Mouse (Mus musculus): ENCODE measurements around the gene Fermt2. TPM values are rescaled to one million over a fixed set of nuclear protein-coding genes. Genes with fewer than 3 reads are reported as not detected.

Fermt2 gene
- polyA plus RNA-seq, 1 experiment: not detected

DNA sequence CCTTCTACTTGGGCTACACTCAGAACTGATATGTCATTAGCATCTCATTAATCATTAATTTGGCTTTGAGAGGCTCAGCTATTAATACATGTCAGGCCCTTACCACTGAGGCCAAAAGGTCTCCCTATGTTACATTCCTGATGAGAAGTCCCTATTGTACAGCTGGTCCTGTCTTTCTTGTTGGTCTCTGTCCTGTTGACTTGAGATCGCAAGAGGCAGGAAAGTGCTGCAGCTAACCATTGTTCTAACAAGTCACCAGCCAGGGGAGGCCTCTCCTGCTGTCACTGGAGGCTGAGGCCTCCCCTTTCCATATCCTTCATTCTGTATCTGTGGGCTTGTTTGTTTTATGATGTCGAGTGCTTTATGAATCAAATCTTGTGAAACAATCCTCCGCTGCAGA is 83.1 kb downstream of the Fermt2 start:
- Histone ChIP-seq H3K9me3 (ENCODE audit: control insufficient read depth, low read length) (no peaks in the 10 kb centered on the region), H3K27me3 (ENCODE audit: control insufficient read depth) (no peaks in the 10 kb centered on the region), H3K4me3 (replicated peaks) (no peak overlapping the region), H3K4me1 (ENCODE audit: control insufficient read depth) (peaks cover 27% of the 10 kb centered on the region), H3K36me3 (ENCODE audit: control insufficient read depth) (no peaks in the 10 kb centered on the region)
- TF ChIP-seq GATA1 (IDR thresholded peaks at IDR 0.05; ENCODE audit: low read length) (no peak), TAL1 (IDR thresholded peaks at IDR 0.05; ENCODE audit: low read length) (no peak)

DNA sequence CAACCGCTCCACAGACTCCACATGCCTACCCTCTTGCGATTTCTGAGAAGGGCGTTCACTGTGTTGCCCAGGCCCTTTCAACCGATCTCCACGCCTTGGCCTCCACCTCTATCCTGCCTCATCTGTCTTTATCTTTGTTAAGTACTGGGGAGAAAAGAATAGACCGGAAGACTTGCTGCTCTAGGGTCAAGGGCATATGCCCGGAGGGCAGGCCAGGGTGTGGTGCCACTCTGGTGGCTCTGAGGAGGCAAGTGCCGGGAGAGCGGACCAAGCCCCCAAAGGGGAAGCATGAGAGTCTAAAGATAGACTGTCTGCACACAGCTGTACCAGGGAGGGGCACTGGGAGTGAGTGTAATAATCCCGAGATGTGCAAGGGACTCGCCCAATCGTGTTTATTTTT is 84.5 kb downstream of the Fermt2 start:
- Histone ChIP-seq H3K4me3 (replicated peaks) (peak overlapping the region; percentile 8), H3K27me3 (ENCODE audit: control insufficient read depth) (no peaks in the 10 kb centered on the region), H3K4me1 (ENCODE audit: control insufficient read depth) (peaks cover 21% of the 10 kb centered on the region), H3K9me3 (ENCODE audit: control insufficient read depth, low read length) (no peaks in the 10 kb centered on the region), H3K36me3 (ENCODE audit: control insufficient read depth) (no peaks in the 10 kb centered on the region)
- TF ChIP-seq TAL1 (IDR thresholded peaks at IDR 0.05; ENCODE audit: low read length): no peak
- no peak for TF ChIP-seq GATA1 (IDR thresholded peaks at IDR 0.05; ENCODE audit: low read length)

DNA sequence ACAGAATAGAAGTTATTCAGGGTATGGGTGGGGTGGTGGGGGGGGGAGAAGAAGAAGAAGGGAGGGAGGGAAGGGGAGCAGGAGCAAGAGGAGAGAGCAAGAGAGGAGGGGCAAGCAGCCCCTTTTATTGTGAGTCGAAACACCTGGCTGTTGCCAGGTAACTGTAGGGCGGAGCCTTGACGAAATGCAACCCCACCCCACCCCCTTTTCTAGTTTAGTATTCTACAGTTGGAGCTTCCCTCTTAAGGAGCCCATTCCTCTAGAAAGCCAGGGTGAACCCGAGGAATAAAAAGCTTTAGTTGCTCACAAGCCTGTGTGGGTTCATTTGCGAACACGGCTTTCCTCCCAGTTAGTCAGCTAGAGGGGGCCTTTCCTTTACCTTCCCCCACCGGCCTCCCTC is 85.0 kb downstream of the Fermt2 start:
- no peaks in the 10 kb centered on the region for H3K36me3 ChIP-seq (ENCODE audit: control insufficient read depth)
- TF ChIP-seq GATA1 (IDR thresholded peaks at IDR 0.05; ENCODE audit: low read length) (no peak), TAL1 (IDR thresholded peaks at IDR 0.05; ENCODE audit: low read length) (no peak)
- peak overlapping the region; percentile 8 for H3K4me3 ChIP-seq (replicated peaks)
- H3K27me3 ChIP-seq (ENCODE audit: control insufficient read depth): no peaks in the 10 kb centered on the region
- H3K4me1 ChIP-seq (ENCODE audit: control insufficient read depth): peaks cover 21% of the 10 kb centered on the region
- H3K9me3 ChIP-seq (ENCODE audit: control insufficient read depth, low read length): no peaks in the 10 kb centered on the region

DNA sequence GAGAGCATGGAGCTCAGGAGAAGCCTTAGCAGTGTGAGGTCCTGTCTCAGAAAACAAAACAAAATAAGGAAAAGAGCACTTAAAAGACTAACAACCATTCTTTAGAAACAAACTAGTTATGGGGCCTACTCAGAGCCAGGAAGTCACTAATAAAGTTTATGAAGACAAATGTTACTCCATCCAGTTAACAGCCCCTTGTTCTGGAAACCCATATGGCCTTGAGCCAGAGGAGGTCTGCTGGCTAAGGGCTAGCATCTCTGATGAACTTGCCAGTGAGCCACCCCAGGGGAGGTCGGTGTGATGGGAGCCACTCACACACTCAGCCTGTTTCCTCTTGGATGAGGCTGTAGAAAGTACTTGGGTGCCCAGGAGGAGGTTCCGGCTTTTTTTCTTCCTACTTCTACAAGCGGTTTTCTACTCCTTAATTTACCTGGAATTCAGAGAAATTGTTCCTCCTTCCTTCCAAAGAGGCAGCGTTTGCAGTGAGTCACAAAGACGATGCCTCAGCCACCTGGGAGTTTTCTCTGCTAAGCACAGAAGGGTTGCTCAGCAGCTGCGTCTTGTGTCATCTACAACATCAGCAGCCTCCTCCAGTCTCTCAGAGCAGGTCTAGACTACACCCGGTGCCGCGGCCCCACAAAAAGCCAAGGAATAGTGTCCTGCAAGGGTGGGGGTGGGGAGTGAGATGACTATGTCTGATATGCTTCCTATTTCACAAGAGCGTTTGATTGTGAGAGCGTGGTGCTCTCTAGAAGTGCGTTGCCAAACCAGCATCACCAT is 86.9 kb downstream of the Fermt2 start:
- Histone ChIP-seq H3K27me3 (ENCODE audit: control insufficient read depth) (no peaks in the 10 kb centered on the region), H3K4me1 (ENCODE audit: control insufficient read depth) (peaks cover 21% of the 10 kb centered on the region), H3K36me3 (ENCODE audit: control insufficient read depth) (no peaks in the 10 kb centered on the region)

DNA sequence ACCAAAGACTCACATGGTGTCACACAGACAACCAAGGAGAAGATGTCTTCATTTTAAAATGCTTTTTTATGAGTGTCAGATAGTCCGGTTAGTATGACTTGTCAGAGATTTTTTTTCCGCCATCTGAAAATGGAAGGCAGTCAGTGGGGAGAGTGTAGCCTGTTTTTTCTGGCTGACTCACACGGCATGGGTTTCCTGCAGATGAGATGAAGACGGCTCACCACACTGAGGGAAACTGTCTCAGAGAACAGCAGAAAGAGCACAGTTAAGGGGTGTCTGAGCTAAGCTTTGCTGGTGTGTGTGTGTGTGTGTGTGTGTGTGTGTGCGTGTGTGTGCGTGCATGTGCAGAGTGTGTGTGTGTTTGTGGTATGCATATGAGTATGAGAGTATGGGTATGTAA is 88.6 kb downstream of the Fermt2 start:
- Histone ChIP-seq H3K9me3 (ENCODE audit: control insufficient read depth, low read length) (no peaks in the 10 kb centered on the region), H3K4me3 (replicated peaks) (no peak overlapping the region), H3K4me1 (ENCODE audit: control insufficient read depth) (peaks cover 21% of the 10 kb centered on the region), H3K36me3 (ENCODE audit: control insufficient read depth) (no peaks in the 10 kb centered on the region), H3K27me3 (ENCODE audit: control insufficient read depth) (no peaks in the 10 kb centered on the region)
- no peak for TF ChIP-seq TAL1 (IDR thresholded peaks at IDR 0.05; ENCODE audit: low read length)
- TF ChIP-seq GATA1 (IDR thresholded peaks at IDR 0.05; ENCODE audit: low read length): no peak

More for the DNA sequence above, 86.9 kb downstream of the Fermt2 start:
- Histone ChIP-seq H3K9me3 (ENCODE audit: control insufficient read depth, low read length) (no peaks in the 10 kb centered on the region), H3K4me3 (replicated peaks) (no peak overlapping the region)
- no peak for TF ChIP-seq GATA1 (IDR thresholded peaks at IDR 0.05; ENCODE audit: low read length)
- no peak for TF ChIP-seq TAL1 (IDR thresholded peaks at IDR 0.05; ENCODE audit: low read length)

DNA sequence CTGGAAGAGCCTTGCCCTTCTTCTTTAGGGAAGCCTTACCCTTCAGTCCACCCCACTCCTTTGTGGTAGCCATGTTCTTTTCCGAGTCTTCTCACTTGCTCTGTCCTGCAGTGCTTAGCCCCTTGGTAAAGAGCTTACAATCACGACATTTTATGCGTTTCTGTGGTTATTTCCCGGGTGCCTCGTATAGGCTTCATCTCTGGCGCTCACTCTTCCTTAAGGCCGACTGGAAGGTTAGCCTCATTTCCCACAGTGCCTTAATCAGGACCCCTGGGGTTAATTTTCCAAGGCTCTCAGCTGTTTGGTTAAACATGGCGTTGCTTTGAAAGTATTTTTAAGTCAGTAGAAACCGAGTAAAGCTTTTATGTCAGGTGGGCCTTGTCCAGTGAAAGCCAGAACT is 90.5 kb downstream of the Fermt2 start:
- H3K4me1 ChIP-seq (ENCODE audit: control insufficient read depth): peaks cover 9% of the 10 kb centered on the region
- H3K36me3 ChIP-seq (ENCODE audit: control insufficient read depth): no peaks in the 10 kb centered on the region
- H3K9me3 ChIP-seq (ENCODE audit: control insufficient read depth, low read length): no peaks in the 10 kb centered on the region
- H3K4me3 ChIP-seq (replicated peaks): no peak overlapping the region
- TF ChIP-seq TAL1 (IDR thresholded peaks at IDR 0.05; ENCODE audit: low read length): no peak
- TF ChIP-seq GATA1 (IDR thresholded peaks at IDR 0.05; ENCODE audit: low read length): no peak
- no peaks in the 10 kb centered on the region for H3K27me3 ChIP-seq (ENCODE audit: control insufficient read depth)

DNA sequence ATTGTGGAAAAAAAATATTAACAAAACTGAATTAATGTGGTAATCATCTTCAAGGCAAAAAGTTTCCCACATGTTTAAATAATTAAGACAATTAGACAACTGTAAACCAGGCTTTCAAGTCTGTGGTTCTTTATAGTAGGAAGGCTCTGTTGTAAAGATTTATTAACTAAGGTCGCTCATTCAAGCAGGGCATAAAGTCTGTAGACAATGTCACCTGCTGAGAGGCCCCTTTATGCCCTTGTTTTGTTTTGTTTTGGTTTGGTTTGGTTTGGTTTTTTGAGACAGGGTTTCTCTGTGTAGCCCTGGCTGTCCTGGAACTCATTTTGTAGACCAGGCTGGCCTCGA is 91.0 kb downstream of the Fermt2 start:
- Histone ChIP-seq H3K36me3 (ENCODE audit: control insufficient read depth) (no peaks in the 10 kb centered on the region), H3K4me3 (replicated peaks) (no peak overlapping the region), H3K4me1 (ENCODE audit: control insufficient read depth) (peaks cover 7% of the 10 kb centered on the region), H3K27me3 (ENCODE audit: control insufficient read depth) (no peaks in the 10 kb centered on the region), H3K9me3 (ENCODE audit: control insufficient read depth, low read length) (no peaks in the 10 kb centered on the region)
- TF ChIP-seq GATA1 (IDR thresholded peaks at IDR 0.05; ENCODE audit: low read length) (no peak), TAL1 (IDR thresholded peaks at IDR 0.05; ENCODE audit: low read length) (no peak)

DNA sequence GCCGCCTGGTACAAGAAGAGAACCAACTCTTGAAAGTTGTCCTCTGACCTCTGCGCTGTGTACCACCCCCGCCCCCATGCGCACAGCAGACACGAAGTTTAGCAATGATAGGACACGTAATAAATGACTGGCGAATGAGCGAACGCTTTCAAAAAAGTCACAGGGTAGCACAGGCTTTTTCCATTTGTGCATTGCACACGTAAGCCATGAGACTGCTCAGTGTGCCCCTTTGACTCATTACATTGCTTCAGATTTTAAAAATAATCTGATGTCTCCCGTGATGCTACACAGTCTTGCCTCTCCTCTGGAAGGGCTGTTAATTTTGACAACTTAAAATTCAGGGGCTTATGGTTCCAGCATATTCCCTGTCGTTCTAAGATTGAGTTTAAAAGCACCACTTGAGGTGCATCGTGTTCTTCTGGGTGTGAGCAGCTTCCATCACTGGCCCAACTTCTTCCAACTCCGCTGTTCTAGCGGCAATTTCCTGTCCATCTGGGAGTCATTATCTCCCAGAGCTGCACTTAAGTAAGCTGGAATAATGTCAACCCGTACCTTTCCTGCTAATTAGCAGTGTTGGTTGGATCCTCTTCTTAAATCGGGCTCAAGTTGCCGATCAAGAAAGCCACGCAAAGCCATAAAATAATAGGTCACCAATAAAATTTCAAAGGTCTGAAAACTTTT is 91.5 kb downstream of the Fermt2 start:
- no peak for TF ChIP-seq TAL1 (IDR thresholded peaks at IDR 0.05; ENCODE audit: low read length)
- no peak for TF ChIP-seq GATA1 (IDR thresholded peaks at IDR 0.05; ENCODE audit: low read length)
- Histone ChIP-seq H3K4me1 (ENCODE audit: control insufficient read depth) (peaks cover 6% of the 10 kb centered on the region), H3K9me3 (ENCODE audit: control insufficient read depth, low read length) (no peaks in the 10 kb centered on the region), H3K27me3 (ENCODE audit: control insufficient read depth) (no peaks in the 10 kb centered on the region), H3K36me3 (ENCODE audit: control insufficient read depth) (no peaks in the 10 kb centered on the region), H3K4me3 (replicated peaks) (no peak overlapping the region)

DNA sequence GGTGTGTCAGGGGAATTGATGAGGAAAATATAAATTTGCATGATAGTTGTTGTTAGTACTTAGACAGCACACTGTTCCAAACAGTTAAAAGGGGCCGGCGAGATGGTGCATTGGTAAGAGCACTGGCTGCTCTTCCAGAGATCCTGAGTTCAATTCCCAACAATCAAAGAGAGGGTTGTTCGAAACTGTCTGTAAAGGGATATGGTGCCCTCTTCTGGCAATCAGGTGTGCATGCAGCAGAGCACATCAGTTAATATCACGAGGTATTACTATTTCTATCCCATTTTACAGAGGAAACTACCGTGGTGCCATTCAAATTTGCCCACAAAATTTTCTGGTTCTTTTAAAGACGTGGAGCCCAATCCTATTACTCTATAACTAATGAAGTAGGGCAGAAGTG is 95.7 kb downstream of the Fermt2 start:
- Histone ChIP-seq H3K36me3 (ENCODE audit: control insufficient read depth) (no peaks in the 10 kb centered on the region), H3K4me3 (replicated peaks) (no peak overlapping the region), H3K9me3 (ENCODE audit: control insufficient read depth, low read length) (peaks cover 19% of the 10 kb centered on the region), H3K4me1 (ENCODE audit: control insufficient read depth) (no peaks in the 10 kb centered on the region), H3K27me3 (ENCODE audit: control insufficient read depth) (no peaks in the 10 kb centered on the region)
- TF ChIP-seq TAL1 (IDR thresholded peaks at IDR 0.05; ENCODE audit: low read length) (no peak), GATA1 (IDR thresholded peaks at IDR 0.05; ENCODE audit: low read length) (no peak)

Data from erythroblast, embryonic 14.5 days (primary cell).